Mouse (Mus musculus): Measurements from ENCODE around the gene Hpse. TPM values are rescaled to one million over a fixed set of nuclear protein-coding genes. Genes with fewer than 3 reads are reported as not detected.

Hpse gene
- total RNA-seq, 2 experiments from 2014 or later: 1.2 to 1.9 TPM

DNA sequence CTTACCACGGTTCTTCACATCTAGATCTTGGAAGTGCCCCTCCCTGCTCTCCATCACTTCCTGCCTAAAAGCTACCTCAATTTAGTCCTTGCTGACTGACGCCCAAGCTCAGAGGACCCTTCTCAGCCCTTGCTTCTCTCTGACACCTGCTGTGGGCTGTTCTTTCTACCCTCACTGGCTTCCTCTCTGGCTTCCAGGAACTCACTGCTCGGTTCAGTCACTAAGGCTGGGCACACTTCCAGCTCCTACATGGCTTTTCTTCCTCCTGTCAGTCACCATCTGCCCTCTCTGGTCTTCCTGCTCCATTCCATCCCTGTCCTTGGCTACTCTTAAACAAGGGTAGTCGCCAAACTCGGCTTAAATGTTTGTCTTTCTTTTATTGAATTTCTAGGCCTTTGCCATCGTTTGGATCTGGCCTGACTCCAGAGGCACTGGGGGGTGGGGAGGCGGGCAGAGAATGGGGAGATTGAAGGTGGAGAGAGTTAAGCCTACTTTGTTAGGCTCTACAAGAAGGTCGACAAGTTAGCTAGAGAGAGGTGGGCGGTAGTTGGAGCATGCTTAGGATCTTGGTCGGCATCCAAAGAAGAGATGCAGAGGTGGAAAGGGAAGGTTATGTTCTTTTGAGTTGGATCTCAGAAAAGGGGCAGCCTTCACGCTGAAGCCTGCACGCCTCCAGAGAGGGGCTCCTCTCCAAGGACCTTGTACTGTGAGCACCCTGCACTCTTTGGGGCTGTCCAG, 76.1 kb downstream of the Hpse start:
- peak in 1 of 2 experiments; percentile 37 for DNase-seq (ENCODE audit: low spot score in 2 of 2)

DNA sequence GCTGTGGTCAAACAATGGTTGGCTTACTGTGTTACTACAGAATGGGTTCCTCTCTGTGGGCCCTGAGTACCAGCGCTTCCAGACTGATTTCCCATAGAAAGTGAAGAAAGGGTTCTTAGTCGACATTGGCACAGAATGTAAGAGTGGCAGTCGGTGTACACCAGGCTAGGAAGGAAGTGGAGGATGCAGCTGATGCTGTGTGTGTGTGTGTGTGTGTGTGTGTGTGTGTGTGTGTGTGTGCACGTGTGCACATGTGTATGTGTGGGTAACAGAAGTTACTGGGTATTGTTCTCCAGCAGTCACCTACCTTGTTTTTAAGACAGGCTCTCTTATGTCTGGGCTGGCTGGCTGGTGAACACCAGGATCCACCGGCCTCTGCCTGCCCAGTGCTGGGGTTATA, 77.2 kb downstream of the Hpse start:
- no peak for DNase-seq (ENCODE audit: low spot score in 2 of 2)

DNA sequence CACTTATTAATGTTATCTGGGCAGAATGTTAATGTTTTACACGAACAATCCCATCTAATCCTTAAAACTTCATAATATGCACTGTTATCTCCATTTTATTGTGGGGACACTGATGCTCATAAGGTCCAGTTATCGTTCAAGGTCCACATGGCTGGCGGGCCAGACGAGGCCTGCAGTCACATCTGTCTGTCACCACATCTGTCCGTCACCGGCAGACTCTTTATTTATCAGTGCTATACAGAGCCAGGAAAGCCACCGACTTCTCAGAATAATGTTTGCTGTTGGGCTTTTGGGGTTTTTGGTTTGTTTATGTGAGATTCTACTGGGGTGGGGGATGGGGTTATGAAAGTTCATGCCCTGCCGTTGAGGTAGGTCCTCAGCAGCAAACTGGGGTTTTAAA, 81.0 kb downstream of the Hpse start:
- DNase-seq (ENCODE audit: low spot score in 2 of 2): no peak

DNA sequence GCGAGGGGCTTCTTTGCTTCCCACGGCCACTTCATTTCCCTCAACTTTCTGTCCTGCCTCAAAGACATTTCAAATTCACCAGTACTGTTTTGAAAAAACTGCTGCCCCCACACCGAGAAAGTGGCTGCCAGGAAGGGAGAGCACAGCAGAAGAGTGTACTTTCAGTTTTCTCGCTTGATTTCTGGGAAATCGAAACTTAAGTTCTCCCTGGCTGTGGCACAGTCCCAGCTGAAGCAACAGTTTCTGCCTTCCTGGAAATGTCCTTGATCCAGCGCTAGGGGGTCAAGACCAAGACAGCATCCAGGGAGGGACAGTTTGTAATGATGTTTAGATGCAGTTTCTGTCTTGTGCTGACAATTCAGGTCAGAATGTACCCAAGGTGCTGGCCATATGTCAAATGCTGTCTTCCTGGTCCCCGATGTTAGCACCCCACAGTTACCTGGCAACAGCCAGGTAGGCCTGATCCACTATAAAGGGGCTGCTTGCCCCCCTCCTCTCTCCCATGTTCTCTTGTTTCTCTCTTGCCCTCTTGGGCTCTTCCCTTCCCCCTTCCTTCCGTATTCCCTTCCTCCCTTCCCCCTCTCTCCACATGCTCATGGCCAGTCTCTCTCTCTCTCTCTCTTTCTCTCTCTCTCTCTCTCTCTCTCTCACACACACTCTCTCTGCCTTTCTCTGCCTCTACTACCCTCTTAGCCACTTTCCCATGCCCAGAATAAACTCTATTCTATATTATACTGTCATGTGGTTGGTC, 82.5 kb downstream of the Hpse start:
- peak in 1 of 2 experiments; percentile 16 for DNase-seq (ENCODE audit: low spot score in 2 of 2)

DNA sequence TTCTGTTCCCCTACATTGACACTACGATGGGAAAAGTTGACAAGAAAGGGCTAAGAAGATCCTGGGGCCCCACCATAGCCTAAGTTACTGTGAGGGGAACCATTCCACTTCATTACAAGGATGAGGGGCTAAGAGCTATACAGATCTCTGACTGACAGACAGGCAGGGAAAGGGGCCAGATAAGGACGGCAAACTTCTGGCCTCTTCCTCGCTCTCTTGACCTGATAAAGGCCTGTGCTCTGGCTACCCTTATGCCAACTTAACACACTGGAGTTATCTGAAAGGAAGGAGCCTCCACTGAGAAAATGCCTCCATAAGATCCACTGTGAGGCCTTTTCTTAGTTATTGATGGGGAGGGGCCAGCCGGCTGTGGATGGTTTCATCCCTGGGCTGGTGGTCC, 83.6 kb downstream of the Hpse start:
- DNase-seq (ENCODE audit: low spot score in 2 of 2): no peak

DNA sequence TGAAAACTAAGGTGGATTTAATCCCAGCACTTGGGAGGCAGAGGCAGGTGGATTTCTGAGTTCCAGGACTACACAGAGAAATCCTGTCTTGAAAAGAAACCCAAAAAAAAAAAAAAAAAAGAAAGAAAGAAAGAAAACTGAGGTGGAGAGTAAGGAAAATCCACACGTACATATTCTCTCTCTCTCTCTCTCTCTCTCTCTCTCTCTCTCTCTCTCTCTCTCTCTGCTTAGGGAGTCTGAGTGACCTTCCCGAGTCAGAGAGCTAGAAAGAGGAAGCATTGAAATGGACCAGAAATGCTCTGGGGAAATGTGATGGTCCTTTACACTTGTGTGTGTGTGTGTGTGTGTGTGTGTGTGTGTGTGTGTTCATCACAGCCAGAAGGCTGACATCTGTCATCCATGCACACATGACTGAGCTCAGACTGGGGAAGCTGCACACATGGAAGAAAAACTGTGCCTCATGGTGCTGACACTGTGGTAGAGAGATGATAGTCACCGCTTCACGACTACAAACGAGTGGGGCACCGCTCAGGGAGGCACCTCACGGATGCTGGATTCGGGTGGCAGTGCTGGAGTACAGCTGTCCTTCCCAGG, 84.5 kb downstream of the Hpse start:
- no peak for DNase-seq (ENCODE audit: low spot score in 2 of 2)

DNA sequence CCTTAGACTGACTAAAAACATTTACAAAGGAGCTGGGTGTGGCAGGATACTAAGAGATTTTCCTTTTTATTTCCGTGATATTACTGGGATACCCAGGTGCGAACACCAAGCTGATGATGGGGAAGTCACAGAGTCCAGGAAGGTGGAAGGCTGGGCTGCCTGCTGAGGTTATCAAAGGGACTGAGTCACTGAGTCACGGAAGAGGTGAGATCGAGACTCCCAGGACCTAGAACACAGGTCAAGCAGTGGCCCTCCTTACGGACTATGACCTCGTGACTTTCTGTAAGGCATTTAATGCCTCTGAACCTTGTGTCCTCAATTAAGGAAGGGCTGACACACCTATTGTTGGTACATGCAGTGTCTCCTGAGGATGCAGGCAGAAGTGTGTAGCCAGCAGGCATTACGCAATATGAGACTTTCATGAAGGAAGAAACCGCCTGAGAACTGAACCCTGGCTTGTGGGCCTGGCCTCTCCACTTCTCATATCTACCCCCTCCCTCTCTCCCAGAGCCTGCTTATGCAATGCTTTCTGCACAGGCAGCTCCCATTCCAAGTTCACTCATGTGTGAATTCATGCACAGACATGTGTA, 86.9 kb downstream of the Hpse start:
- no peak for DNase-seq (ENCODE audit: low spot score in 2 of 2)

Other genes starting within 250 kb of the Hpse start
- 10 to 100 TPM; 24.7 to 24.8 TPM for gene Lin54, start 219.1 kb downstream of the Hpse start, total RNA-seq (2021)
- 10 to 100 TPM; 84.4 to 85.3 TPM for gene Cops4, start 201.4 kb downstream of the Hpse start, total RNA-seq (2021)
- gene Plac8, start 147.5 kb downstream of the Hpse start, total RNA-seq (2021): under 1 TPM in 1 of 2 experiments, not detected in 1; 0.53 TPM
- gene Coq2, start 44.6 kb downstream of the Hpse start, total RNA-seq (2021): 10 to 100 TPM; 77.1 to 79.6 TPM
- 10 to 100 TPM; 16.4 to 17.1 TPM for gene Helq, start 78.9 kb upstream of the Hpse start, total RNA-seq (2021)
- gene Mrps18c, start 78.9 kb upstream of the Hpse start, total RNA-seq (2021): 10 to 100 TPM; 59.9 to 63.8 TPM
- 10 to 100 TPM in 1 of 2 experiments, 1 to 10 TPM in 1; 8.7 to 11.8 TPM for gene Abraxas1, start 101.2 kb upstream of the Hpse start, total RNA-seq (2021)
- gene Gpat3, start 126.0 kb upstream of the Hpse start, total RNA-seq (2021): 1 to 10 TPM; 5.6 to 7.9 TPM

Measured in left cerebral cortex, adult 18-20 months (tissue).